Mouse (Mus musculus) cortical plate, adult 2 months (tissue): Measurements from ENCODE around the gene Frmd4b. TPM values are rescaled to one million over a fixed set of nuclear protein-coding genes. Genes with fewer than 3 reads are reported as not detected.

ENCODE experiments used
- H3K27ac ChIP-seq: fragments of 200-500 bp; 2 replicates; pipeline ENCODE4 v1.5.1; 2012; ENCODE audit warnings: low read length, control low read depth, inconsistent platforms; ENCODE audit not compliant: insufficient read depth
- H3K4me1 ChIP-seq: fragments of 200-500 bp; 2 replicates; pipeline ENCODE4 v1.6.1; 2011; ENCODE audit warnings: low read length; ENCODE audit not compliant: control insufficient read depth, insufficient read depth
- H3K4me3 ChIP-seq: fragments of 200-500 bp; 2 replicates; pipeline ENCODE4 v1.5.1; 2011; ENCODE audit warnings: mild to moderate bottlenecking, low read length, control low read depth; ENCODE audit not compliant: insufficient read depth
- CTCF ChIP-seq: fragments of 200-500 bp; IDR thresholded peaks from 2 replicates; pipeline ENCODE4 v1.5.1; 2011; ENCODE audit warnings: mild to moderate bottlenecking, control low read depth, low read length; ENCODE audit not compliant: insufficient read depth; ENCODE audit errors: extremely low read depth
- POLR2A ChIP-seq: fragments of 200-500 bp; IDR thresholded peaks from 2 replicates; pipeline ENCODE4 v1.6.1; 2011; ENCODE audit warnings: mild to moderate bottlenecking, low read length, control low read depth; ENCODE audit not compliant: insufficient read depth; ENCODE audit errors: extremely low read depth
- polyA plus RNA-seq: library from polyadenylated mRNA; depleted of rRNA; stranded (reverse); fragments of >200 nt; gene quantifications from 2 replicates; pipeline ENCODE4 v1.2.3, GENCODE M21; 2012; rRNA removed

Gene Frmd4b
- polyA plus RNA-seq, result 15.3 and 17.1 TPM in 2 replicates

DNA sequence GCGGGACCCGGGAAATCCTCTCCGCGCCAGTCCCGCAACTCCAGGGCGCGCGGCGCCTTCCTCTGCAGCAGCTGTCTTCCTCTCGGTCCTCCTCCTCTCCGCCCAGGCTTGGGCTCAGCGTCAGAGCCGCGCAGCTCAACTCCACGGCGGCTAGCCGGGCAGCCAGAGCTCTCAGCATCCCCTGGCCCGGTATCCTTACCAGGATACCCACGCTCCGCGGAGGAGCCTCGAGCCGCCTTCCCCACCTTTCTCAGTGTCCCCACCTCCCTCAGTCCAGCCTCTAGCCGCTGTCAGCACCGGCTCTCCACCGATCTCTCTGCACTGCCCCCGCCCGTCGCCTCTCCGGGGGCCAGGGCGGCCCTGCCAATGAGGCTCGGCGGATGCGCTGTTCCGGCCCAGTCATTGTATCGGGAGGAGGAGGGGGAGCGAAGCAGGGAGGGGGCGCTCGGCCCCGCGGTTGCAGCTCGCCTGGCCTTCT, at the start of gene Frmd4b:
TSS of gene Frmd4b (minus strand) at position 276 of the 478 bp plus-strand sequence.
- Histone ChIP-seq H3K27ac (no peak within 1 kb of the TSS), H3K4me3 (peak within 1 kb of the TSS; percentile 56), H3K4me1 (no peaks in the 10 kb centered on the region)
- 0 out of 2 replicates have a peak, but pooled peaks have one; percentile 21 for TF ChIP-seq POLR2A
- no peak for TF ChIP-seq CTCF

DNA sequence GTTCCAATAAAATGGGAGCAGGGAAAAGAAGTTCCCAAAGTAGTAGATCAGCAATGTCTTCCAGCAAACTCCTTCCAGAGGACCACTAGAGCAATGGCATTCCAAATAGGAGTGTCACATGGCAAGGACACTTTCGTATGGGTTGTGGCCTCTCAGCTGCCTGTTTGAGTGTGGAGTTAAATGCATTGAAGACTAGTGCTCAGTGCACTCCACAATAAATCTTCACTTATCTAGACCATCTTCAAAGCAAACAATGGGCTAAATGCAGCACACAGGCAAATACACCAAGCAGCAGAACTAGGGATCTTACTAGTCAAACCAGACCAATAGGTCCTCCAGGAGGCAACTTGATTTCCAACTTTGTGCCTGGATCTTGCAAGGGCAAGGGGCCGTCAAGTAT, 49.1 kb upstream of the Frmd4b start:
- Histone ChIP-seq H3K4me3 (no peak overlapping the region), H3K4me1 (no peaks in the 10 kb centered on the region), H3K27ac (no peak overlapping the region)
- TF ChIP-seq POLR2A (no peak), CTCF (no peak)

DNA sequence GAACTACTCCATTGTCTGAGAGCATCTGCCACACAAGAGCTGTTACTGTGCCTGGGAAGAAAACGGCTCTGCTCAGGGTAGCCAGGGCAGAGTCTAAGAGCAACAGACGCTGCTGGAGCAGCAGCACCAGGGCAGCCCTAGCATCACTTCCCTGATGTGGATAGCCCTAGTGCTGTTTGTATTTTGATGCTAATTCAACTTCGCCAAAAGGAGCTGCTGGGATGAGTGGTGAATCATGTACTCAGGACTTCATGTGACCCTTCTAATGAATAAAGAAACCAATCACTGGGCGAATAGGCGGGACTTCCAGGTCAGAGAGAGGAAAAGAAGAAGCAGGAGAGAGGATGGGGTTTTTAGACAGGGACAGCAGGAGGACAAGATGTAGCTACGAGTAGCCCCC, 41.6 kb upstream of the Frmd4b start:
- H3K4me3 ChIP-seq, result no peak overlapping the region

DNA sequence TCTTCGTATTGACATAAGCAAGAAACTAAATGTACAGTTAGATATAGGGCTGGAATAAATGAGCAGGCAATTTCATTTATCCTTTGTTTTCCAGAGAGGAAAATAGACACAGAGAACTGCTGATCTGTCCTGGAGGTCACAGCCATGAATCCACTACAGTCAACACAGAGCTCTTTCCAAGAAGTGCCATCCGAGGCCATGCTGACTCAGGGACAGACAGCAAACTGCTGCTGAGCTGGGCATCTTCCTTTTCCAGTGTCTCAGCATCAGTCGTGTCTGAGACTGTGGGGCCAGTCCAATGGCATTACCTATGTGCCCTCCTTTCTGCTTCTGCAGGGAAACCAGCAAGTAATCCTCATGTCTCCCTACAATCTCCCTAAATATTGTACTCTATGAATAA, 38.6 kb upstream of the Frmd4b start:
- Histone ChIP-seq H3K4me3 (no peak overlapping the region), H3K27ac (no peak overlapping the region), H3K4me1 (no peaks in the 10 kb centered on the region)
- no peak for TF ChIP-seq POLR2A
- TF ChIP-seq CTCF, result no peak

More for the DNA sequence above, 41.6 kb upstream of the Frmd4b start:
- no peak overlapping the region for H3K27ac ChIP-seq
- no peak for TF ChIP-seq CTCF
- no peak for TF ChIP-seq POLR2A
- no peaks in the 10 kb centered on the region for H3K4me1 ChIP-seq

DNA sequence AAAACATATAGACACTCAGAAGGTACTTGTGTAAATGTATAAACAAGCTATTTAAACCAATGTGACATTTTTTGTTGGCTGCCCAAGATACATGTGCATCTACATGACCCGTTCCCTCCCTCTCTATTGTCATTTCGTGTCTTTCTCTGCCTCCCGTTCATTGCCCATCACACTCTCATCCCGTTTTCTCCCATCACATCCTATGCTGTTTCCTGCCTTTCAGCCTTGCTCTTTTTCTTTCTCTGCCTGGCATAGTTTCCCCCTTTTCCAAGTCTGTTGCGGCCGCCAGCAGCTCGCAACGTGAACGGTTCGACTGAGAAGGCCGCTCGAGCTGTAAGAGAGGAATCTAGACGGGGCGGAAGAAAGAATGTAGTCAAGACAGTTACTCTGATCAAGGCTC, 30.2 kb upstream of the Frmd4b start:
- TF ChIP-seq POLR2A, result no peak
- TF ChIP-seq CTCF, result no peak
- Histone ChIP-seq H3K27ac (no peak overlapping the region), H3K4me3 (no peak overlapping the region), H3K4me1 (no peaks in the 10 kb centered on the region)

DNA sequence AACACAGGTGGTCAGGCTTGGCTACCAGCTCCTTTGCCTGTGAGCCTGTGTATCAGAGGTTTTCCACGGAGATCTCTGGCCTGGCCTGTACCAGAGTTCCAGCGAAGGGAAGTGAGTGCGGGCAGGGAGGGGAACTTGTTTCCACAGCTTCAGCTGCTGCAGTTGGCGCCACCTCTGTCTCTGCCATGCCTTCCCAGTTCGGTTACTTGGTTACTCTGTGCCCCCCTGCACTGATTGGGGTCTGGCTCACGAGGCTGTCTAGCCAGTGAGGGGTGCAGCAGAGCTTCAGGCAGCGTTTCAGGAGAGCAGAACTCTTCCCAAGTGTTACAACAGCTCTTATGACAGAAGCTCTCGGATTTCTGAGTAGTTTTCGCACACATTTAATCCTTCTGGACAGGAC, 6.0 kb upstream of the Frmd4b start:
- Histone ChIP-seq H3K4me3 (no peak overlapping the region), H3K27ac (no peak overlapping the region), H3K4me1 (no peaks in the 10 kb centered on the region)
- TF ChIP-seq POLR2A, result no peak
- TF ChIP-seq CTCF, result no peak

DNA sequence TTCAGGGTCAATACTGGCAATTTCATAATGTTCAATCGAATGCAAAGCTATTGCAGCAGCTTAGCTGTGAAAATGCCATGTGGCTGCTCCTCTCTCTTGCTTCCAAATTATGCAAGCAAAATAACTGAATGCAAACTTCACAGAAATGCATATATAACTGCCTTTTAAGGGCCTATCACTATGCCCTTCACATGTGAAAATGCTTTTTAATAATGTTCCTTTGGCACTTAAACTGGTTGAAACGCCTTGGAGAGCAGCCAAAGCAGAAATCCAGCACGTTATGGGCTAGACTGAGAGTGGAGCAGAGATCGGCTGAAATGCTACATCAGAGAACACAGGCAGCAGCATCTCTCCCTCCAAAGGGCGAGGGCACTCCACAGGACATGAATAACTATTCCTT, 4.9 kb upstream of the Frmd4b start:
- Histone ChIP-seq H3K27ac (no peak overlapping the region), H3K4me3 (no peak overlapping the region), H3K4me1 (no peaks in the 10 kb centered on the region)
- no peak for TF ChIP-seq POLR2A
- TF ChIP-seq CTCF, result no peak

DNA sequence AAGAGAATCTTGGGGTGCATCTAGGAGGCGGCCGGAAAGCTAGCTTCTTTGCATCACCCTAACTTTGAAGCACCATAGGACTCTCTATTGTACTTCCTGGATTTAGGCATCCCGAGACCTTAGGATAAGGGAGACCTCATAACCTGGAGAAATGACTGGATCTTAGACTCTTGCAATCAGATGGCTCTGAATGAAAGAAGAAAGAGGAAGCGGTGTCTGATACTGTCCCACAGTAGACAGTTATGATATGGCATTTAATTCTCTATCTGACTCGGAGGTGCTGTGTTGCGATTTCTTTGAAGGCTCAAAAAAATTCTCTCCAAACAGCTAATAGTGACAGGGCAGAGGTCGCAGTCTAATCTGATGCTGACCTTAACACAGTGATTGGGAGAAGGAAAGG, 433 bp upstream of the Frmd4b start:
- peak overlapping the region; percentile 56 for H3K4me3 ChIP-seq
- TF ChIP-seq POLR2A (no peak), CTCF (no peak)
- no peaks in the 10 kb centered on the region for H3K4me1 ChIP-seq
- no peak overlapping the region for H3K27ac ChIP-seq

DNA sequence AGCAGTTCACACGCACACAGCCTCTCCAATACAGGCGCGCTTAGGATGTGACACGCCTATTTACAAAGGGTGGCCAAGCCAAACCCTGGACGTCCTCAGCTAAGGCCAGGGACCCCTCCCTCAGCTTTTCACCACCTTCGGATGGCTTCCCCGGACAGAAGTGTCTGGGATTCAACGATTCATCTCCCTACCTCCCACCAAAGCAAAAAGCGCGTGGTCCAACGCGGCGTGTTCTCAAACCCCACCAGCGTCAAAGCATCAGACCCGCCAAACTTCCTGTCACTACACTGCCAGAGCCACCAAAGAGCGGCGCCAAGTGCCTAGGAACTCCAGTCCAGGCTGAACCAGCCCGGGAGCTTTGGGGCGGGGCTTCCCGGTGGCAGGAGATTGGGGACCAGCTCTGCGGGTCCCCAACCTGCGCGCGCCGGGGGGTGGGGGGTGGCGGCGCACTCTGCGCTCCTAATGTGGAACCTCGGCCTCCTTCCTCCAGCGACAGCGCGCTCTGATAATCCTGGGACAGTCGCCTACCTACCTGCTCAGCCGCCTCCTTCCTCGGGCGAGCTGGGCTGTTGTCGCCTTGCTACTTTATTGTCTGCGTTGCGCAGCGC, 579 bp downstream of the Frmd4b start:
- TF ChIP-seq POLR2A (no peak), CTCF (no peak)
- Histone ChIP-seq H3K27ac (no peak overlapping the region), H3K4me1 (no peaks in the 10 kb centered on the region)

DNA sequence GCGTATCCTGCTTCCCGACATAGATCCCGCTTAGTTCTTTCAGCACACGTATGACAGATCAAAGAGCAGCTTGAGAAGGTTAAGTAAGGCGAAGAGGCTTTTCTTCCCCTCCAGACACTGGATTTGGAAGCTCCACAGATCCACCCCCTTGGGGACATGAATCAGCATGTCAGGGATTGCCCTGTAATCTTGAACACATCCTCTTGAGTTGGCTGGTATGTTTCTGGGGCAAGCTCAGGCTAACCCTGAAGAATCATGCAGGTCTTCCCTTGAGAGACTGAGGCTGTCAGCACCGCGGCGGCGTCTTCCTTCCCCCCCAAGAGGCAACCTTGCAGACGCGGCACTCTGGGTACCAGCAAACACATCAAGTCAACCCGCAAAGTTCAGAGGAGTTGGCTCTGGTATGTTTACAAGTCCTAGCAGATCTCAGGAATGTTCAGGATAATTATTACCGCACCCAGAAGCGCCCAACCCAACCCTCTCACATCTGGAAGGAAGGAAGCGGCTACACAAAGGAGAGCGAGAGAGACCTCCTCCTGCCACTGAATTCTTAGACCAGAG, 1.4 kb downstream of the Frmd4b start:
- Histone ChIP-seq H3K27ac (no peak overlapping the region), H3K4me3 (peak overlapping the region; percentile 56), H3K4me1 (no peaks in the 10 kb centered on the region)
- TF ChIP-seq POLR2A (no peak), CTCF (no peak)

More for the DNA sequence above, 579 bp downstream of the Frmd4b start:
- peak overlapping the region; percentile 56 for H3K4me3 ChIP-seq

DNA sequence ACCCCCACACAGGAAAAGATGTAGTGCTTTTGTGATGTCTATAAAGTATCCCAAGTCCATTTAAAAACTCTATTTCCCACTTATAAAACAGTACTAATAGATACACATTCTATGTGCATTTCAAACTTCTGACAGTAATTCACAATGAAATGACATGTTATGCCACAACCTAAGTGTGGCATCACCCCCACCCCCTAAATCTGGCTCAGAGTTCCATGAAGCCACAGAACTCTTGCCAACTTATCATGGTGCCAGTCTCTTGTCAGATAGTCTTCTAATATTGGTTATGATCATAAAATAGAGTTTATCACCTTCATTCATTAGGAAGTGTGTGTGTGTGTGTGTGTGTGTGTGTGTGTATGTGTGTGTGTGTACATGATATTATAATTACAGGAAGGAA, 3.2 kb downstream of the Frmd4b start:
- no peak for TF ChIP-seq POLR2A
- no peak for TF ChIP-seq CTCF
- H3K4me1 ChIP-seq, result no peaks in the 10 kb centered on the region
- H3K4me3 ChIP-seq, result no peak overlapping the region
- H3K27ac ChIP-seq, result no peak overlapping the region
